Mouse (Mus musculus) bone marrow, adult 2 months (tissue): Measurements from ENCODE around the gene Ccl4.

Experiments used
- CTCF ChIP-seq: fragments of 200-500 bp; IDR thresholded peaks from 2 replicates; pipeline ENCODE4 v1.5.1; 2011; ENCODE audit warnings: low read length, control low read depth; ENCODE audit not compliant: control insufficient read depth, insufficient read depth
- POLR2A ChIP-seq: fragments of 200-500 bp; IDR thresholded peaks from 2 replicates; pipeline ENCODE4 v1.6.1; 2011; ENCODE audit warnings: low read depth, mild to moderate bottlenecking, control low read depth, low read length, borderline replicate concordance; ENCODE audit not compliant: control insufficient read depth

GRCm38 (mm10) chr11:83713925-83714324, 51.5 kb downstream of the Ccl4 start:
- no peak for TF ChIP-seq CTCF
- TF ChIP-seq POLR2A, result no peak
